Mouse (Mus musculus) limb, embryonic 14.5 days (tissue): ENCODE results near the gene Inca1. TPM values are rescaled to one million over a fixed set of nuclear protein-coding genes. Genes with fewer than 3 reads are reported as not detected.
A peak's percentile ranks its signal among the peaks of the same experiment; 100 is the strongest.

ENCODE experiments used
- ATAC-seq: fragments of 200-750 bp; cut with Nextera tagmentation; 2 replicates; pipeline ENCODE4 v1.8.0; 2017; ENCODE audit warnings: low read depth, moderate number of reproducible peaks, moderate TSS enrichment; ENCODE audit not compliant: low FRiP score
- DNase-seq: peaks from one replicate; pipeline ENCODE4 v3.0.0-alpha.2; 2015; ENCODE audit warnings: low spot score
- H3K27ac ChIP-seq: fragments of 300-500 bp; sonication (generic); replicated peaks from 2 replicates; pipeline ENCODE4 v1.5.1; 2014; ENCODE audit warnings: low read depth, mild to moderate bottlenecking, low read length, moderate library complexity, mixed read lengths
- H3K27me3 ChIP-seq: fragments of 300-500 bp; sonication (generic); 2 replicates; pipeline ENCODE4 v1.6.1; 2014; ENCODE audit warnings: low read length, mixed read lengths; ENCODE audit not compliant: control insufficient read depth, insufficient read depth
- H3K36me3 ChIP-seq: fragments of 300-500 bp; sonication (generic); 2 replicates; pipeline ENCODE4 v1.6.1; 2014; ENCODE audit warnings: mild to moderate bottlenecking, low read length, moderate library complexity, mixed read lengths; ENCODE audit not compliant: control insufficient read depth, insufficient read depth
- H3K4me1 ChIP-seq: fragments of 300-500 bp; sonication (generic); 2 replicates; pipeline ENCODE4 v1.6.1; 2014; ENCODE audit warnings: antibody characterized with exemption, low read length, mixed read lengths; ENCODE audit not compliant: control insufficient read depth, insufficient read depth
- H3K4me2 ChIP-seq: fragments of 300-500 bp; sonication (generic); replicated peaks from 2 replicates; pipeline ENCODE4 v1.6.1; 2014; ENCODE audit warnings: low read depth, mild to moderate bottlenecking, low read length, moderate library complexity; ENCODE audit not compliant: severe bottlenecking
- H3K4me3 ChIP-seq: fragments of 300-500 bp; sonication (generic); replicated peaks from 2 replicates; pipeline ENCODE4 v1.5.1; 2014; ENCODE audit warnings: low read length
- H3K9ac ChIP-seq: fragments of 300-500 bp; sonication (generic); 2 replicates; pipeline ENCODE4 v1.6.1; 2014; ENCODE audit warnings: mild to moderate bottlenecking, low read depth, low read length, moderate library complexity; ENCODE audit not compliant: severe bottlenecking
- H3K9me3 ChIP-seq: fragments of 300-500 bp; sonication (generic); 2 replicates; pipeline ENCODE4 v1.6.1; 2016; ENCODE audit warnings: low read length; ENCODE audit not compliant: control insufficient read depth
- POLR2A ChIP-seq: fragments of 200-500 bp; IDR thresholded peaks from 2 replicates; pipeline ENCODE4 v1.8.0; 2012; ENCODE audit warnings: inconsistent platforms, mild to moderate bottlenecking, moderate library complexity, borderline replicate concordance; ENCODE audit not compliant: insufficient read depth, insufficient read length; ENCODE audit errors: extremely low read depth
- WGBS: fragments of 180-500 bp; shearing (Covaris S2); extraction: QIAGEN DNeasy Blood & Tissue Kit; methylation state at CpG from one replicate; pipeline ENCODE4 v1.1.7; 2014; 5-methylcytosine and 5-hydroxymethylcytosine counted together
- polyA plus RNA-seq, 2 experiments: library from polyadenylated mRNA; depleted of rRNA in 1 of 2; stranded (reverse) in 1 of 2; unstranded in 1 of 2; fragments of >200 nt; fragmentation: Nextera tagmentation in 1 of 2; extraction: Ambion mirVana in 1 of 2; gene quantifications; 2 replicates each; pipeline versions ENCODE4 v1.2.1 to v1.2.3; 2012 to 2014

Gene Inca1
- polyA plus RNA-seq, 2 experiments: 0.81 to 1.3 TPM

DNA sequence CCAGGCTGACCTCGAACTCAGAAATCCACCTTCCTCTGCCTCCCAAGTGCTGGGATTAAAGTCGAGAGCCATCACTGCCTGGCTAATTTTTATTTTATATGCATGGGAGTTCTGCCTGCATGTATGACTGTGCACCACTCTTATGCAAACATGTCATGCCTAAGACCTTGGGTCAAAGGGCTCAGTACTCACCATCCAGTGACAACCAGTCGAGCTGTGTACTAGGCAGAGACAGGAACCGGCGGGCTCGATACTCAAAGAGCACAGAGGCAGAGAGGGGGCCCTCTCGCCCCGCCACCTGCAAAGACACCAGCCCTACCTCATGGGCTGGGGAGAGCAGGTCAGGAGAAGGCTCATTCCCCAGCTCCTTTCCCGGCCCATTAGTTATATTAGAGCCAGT is 21.9 kb downstream of the Inca1 start:
- WGBS: 78% methylated on average over 9 of the region's 9 CpGs

DNA sequence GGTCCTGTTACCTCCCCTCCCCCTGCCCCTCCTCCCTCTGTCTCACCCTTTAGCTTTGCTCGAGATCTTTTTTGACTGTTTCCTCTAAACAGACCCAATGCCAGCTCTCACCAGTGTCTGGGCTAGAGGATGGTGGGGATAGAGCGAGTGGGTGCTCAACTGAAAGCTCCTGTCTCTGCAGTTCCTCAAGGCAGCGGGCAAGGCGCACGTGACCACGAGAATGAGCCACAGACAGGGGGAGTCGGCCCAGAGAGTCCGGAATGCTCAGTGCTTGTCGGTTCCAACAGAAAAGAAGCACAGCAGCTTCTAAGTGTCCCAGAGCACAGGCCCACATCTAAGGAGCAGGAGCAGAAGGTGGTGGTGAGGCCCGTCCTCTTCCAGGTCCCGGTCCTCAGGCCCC is 25.5 kb downstream of the Inca1 start:
- Histone ChIP-seq H3K36me3 (peaks cover 56% of the 10 kb centered on the region), H3K9ac (no peak overlapping the region), H3K4me2 (no peak overlapping the region), H3K27me3 (no peaks in the 10 kb centered on the region), H3K9me3 (no peaks in the 10 kb centered on the region), H3K4me1 (0 out of 2 replicates have a peak, but pooled peaks cover 2% of the 10 kb centered on the region), H3K27ac (no peak overlapping the region), H3K4me3 (no peak overlapping the region)
- DNase-seq (no peak), ATAC-seq (no peak)
- TF ChIP-seq POLR2A: no peak
- WGBS: 68% methylated on average over 10 of the region's 11 CpGs

More for the DNA sequence above, 21.9 kb downstream of the Inca1 start:
- peaks cover 63% of the 10 kb centered on the region for H3K36me3 ChIP-seq
- no peak overlapping the region for H3K4me3 ChIP-seq
- H3K9me3 ChIP-seq: no peaks in the 10 kb centered on the region
- DNase-seq: no peak
- ATAC-seq: no peak
- no peaks in the 10 kb centered on the region for H3K4me1 ChIP-seq
- no peak overlapping the region for H3K4me2 ChIP-seq
- H3K27me3 ChIP-seq: no peaks in the 10 kb centered on the region
- no peak for TF ChIP-seq POLR2A
- no peak overlapping the region for H3K9ac ChIP-seq
- no peak overlapping the region for H3K27ac ChIP-seq

DNA sequence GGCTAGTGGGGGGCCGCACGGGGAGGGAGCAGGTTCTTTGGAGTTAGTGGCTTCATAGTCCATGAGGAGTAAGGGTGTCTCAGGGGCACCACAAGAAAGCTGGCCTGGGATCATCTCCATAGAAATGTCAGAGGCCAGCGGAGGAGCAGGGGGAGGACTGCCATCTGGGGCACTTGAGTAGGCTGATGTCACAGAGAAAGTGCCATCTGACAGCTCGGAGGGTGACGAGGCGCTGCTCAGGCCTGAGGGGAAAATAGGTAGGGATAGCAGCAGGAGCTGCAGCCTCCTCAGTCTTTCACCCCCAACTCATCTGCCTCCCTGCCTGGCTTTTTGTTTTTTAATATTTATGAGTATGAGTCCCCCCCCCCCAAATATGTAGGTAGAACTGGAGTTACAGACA is 25.9 kb downstream of the Inca1 start:
- DNase-seq: no peak
- no peak overlapping the region for H3K4me3 ChIP-seq
- no peaks in the 10 kb centered on the region for H3K9me3 ChIP-seq
- H3K4me2 ChIP-seq: no peak overlapping the region
- no peak overlapping the region for H3K27ac ChIP-seq
- no peak overlapping the region for H3K9ac ChIP-seq
- no peak for TF ChIP-seq POLR2A
- 0 out of 2 replicates have a peak, but pooled peaks cover 2% of the 10 kb centered on the region for H3K4me1 ChIP-seq
- WGBS: 83% methylated on average over 6 of the region's 6 CpGs
- peaks cover 51% of the 10 kb centered on the region for H3K36me3 ChIP-seq
- ATAC-seq: no peak
- H3K27me3 ChIP-seq: no peaks in the 10 kb centered on the region

DNA sequence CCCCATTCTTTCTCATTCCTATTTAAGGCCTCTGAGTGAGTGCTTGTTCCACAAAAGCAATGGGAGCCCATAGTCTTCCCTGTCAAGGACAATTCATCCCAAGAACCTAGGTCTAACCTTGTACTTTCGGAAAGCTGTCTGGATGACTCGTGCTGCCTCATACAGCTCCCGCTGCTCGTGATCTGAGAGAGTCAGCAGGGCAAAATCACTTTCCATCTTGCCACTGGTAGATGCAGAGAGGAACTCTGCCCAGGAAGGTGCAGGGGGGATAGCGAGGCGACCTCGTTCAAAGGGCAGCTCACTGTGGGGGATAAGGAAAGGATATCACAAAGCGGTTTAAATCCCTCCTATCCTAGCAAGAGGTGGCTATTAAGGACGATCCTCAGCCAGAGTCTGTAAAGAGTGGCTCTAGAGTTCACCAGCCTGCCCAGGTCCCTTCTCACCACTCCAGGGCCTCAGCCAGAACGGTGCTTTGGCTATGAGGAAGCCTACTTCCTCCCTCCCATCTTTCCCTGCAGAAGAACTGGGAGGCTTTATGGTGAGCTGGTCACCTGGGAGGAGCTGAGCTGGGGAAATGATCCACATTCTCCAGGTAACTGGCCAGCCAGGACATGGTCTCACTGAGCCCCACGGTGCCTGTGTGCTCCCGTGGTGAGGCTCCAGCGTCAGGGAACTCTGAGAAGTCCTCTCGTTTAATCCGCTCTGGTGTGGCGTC is 28.5 kb downstream of the Inca1 start:
- Histone ChIP-seq H3K4me1 (peaks cover 11% of the 10 kb centered on the region), H3K9ac (no peak overlapping the region), H3K27me3 (no peaks in the 10 kb centered on the region), H3K36me3 (peaks cover 48% of the 10 kb centered on the region), H3K4me3 (no peak overlapping the region), H3K4me2 (peak overlapping the region; percentile 87; the same call in 1 of the 2 replicates), H3K27ac (no peak overlapping the region), H3K9me3 (no peaks in the 10 kb centered on the region)
- TF ChIP-seq POLR2A: no peak
- ATAC-seq (no peak), DNase-seq (no peak)
- WGBS: 89% methylated on average over 16 of the region's 16 CpGs

DNA sequence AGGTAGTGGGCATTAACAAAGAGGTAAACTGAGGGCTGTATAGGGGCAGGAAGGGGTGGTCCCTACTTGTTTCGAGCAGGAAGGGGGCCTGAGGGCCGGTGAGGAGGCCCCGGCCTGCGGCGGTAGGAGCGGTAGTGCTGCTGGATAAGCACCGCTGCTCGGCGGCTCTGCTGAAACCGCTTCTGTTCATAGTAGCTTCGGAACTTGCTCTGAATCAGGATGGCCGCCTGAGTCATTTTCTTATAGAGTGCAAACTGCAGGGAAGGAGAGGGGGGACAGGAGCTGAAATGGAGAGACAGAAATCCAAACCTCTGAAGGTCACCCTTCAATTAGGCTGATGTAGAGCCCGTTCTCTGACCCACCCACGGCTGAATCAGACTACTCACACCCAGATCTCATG is 29.5 kb downstream of the Inca1 start:
- no peaks in the 10 kb centered on the region for H3K9me3 ChIP-seq
- peak overlapping the region; percentile 87 for H3K4me2 ChIP-seq
- H3K27me3 ChIP-seq: no peaks in the 10 kb centered on the region
- ATAC-seq: no peak
- no peak for TF ChIP-seq POLR2A
- DNase-seq: no peak
- WGBS: 54% methylated on average over 14 of the region's 14 CpGs
- H3K36me3 ChIP-seq: peaks cover 48% of the 10 kb centered on the region
- peak overlapping the region; percentile 65 for H3K4me3 ChIP-seq
- H3K27ac ChIP-seq: peak overlapping the region; percentile 97
- H3K9ac ChIP-seq: peak overlapping the region; percentile 73
- peaks cover 11% of the 10 kb centered on the region for H3K4me1 ChIP-seq
